Mouse (Mus musculus) hindbrain, embryonic 10.5 days (tissue): ENCODE measurements around the gene Ccl6. TPM values are rescaled to one million over a fixed set of nuclear protein-coding genes. Genes with fewer than 3 reads are reported as not detected.

Source experiments
- DNase-seq: peaks from one replicate; pipeline ENCODE4 v3.0.0-alpha.2; 2017; ENCODE audit warnings: low spot score
- H3K27ac ChIP-seq: fragments of 300-500 bp; sonication (generic); 2 replicates; pipeline ENCODE4 v1.5.1; 2016; ENCODE audit warnings: mild to moderate bottlenecking, moderate library complexity
- H3K27me3 ChIP-seq: fragments of 300-500 bp; sonication (generic); 2 replicates; pipeline ENCODE4 v1.6.1; 2016; ENCODE audit warnings: mild to moderate bottlenecking; ENCODE audit not compliant: poor library complexity, insufficient read depth, severe bottlenecking
- H3K36me3 ChIP-seq: fragments of 300-500 bp; sonication (generic); 2 replicates; pipeline ENCODE4 v1.6.1; 2016; ENCODE audit warnings: mild to moderate bottlenecking, moderate library complexity
- H3K4me1 ChIP-seq: fragments of 300-500 bp; sonication (generic); replicated peaks from 2 replicates; pipeline ENCODE4 v1.6.1; 2016; ENCODE audit warnings: mild to moderate bottlenecking
- H3K4me3 ChIP-seq: fragments of 300-500 bp; sonication (generic); 2 replicates; pipeline ENCODE4 v1.5.1; 2016; ENCODE audit warnings: mild to moderate bottlenecking, moderate library complexity
- H3K9me3 ChIP-seq: fragments of 300-500 bp; sonication (generic); 2 replicates; pipeline ENCODE4 v1.6.1; 2016; ENCODE audit warnings: mild to moderate bottlenecking, moderate library complexity
- WGBS: fragments of 180-500 bp; shearing (Covaris S2); methylation state at CpG from one replicate; pipeline ENCODE4 v1.1.7; 2016; 5-methylcytosine and 5-hydroxymethylcytosine counted together
- polyA plus RNA-seq: library from polyadenylated mRNA; unstranded; fragments of >200 nt; fragmentation: Nextera tagmentation; extraction: Ambion mirVana; gene quantifications from 2 replicates; pipeline ENCODE4 v1.2.1, GENCODE M21; 2016

The Ccl6 gene
- polyA plus RNA-seq, 1 experiment from 2014 or later = 3.0 TPM

GRCm38 (mm10) chr11:83593453-83593852, 566 bp upstream of the Ccl6 start:
- no peak for DNase-seq
- 92% methylated on average over 5 of the region's 5 CpGs for WGBS
- Histone ChIP-seq H3K36me3 (no peaks in the 10 kb centered on the region), H3K27ac (no peak overlapping the region), H3K4me3 (no peak overlapping the region), H3K9me3 (no peaks in the 10 kb centered on the region), H3K27me3 (no peaks in the 10 kb centered on the region), H3K4me1 (peaks cover 4% of the 10 kb centered on the region; the same call in 1 of the 2 replicates)

GRCm38 (mm10) chr11:83584232-83584631, 8.7 kb downstream of the Ccl6 start:
- H3K4me1 ChIP-seq = peaks cover 8% of the 10 kb centered on the region
- WGBS = 85% methylated on average over 2 of the region's 2 CpGs
- H3K27ac ChIP-seq = no peak overlapping the region
- H3K9me3 ChIP-seq = no peaks in the 10 kb centered on the region
- H3K27me3 ChIP-seq = no peaks in the 10 kb centered on the region
- DNase-seq = no peak
- no peak overlapping the region for H3K4me3 ChIP-seq
- H3K36me3 ChIP-seq = no peaks in the 10 kb centered on the region

GRCm38 (mm10) chr11:83583450-83583754, 9.5 kb downstream of the Ccl6 start:
- Histone ChIP-seq H3K27ac (no peak overlapping the region), H3K27me3 (no peaks in the 10 kb centered on the region), H3K36me3 (no peaks in the 10 kb centered on the region), H3K9me3 (no peaks in the 10 kb centered on the region), H3K4me1 (peaks cover 8% of the 10 kb centered on the region), H3K4me3 (no peak overlapping the region)
- DNase-seq = no peak

- no peak overlapping the region for H3K4me3 ChIP-seq
- H3K27ac ChIP-seq = no peak overlapping the region
- H3K9me3 ChIP-seq = no peaks in the 10 kb centered on the region
- WGBS = 73% methylated on average over 4 of the region's 4 CpGs
- no peaks in the 10 kb centered on the region for H3K27me3 ChIP-seq
- H3K4me1 ChIP-seq = peaks cover 8% of the 10 kb centered on the region
- no peaks in the 10 kb centered on the region for H3K36me3 ChIP-seq
- no peak for DNase-seq
Observed at GRCm38 (mm10) chr11:83582626-83583449, 10.0 kb downstream of the Ccl6 start.

- 79% methylated on average over 4 of the region's 4 CpGs for WGBS
- Histone ChIP-seq H3K27ac (no peak overlapping the region), H3K36me3 (no peaks in the 10 kb centered on the region), H3K27me3 (no peaks in the 10 kb centered on the region), H3K4me1 (peaks cover 8% of the 10 kb centered on the region), H3K9me3 (no peaks in the 10 kb centered on the region), H3K4me3 (no peak overlapping the region)
- no peak for DNase-seq
Observed at GRCm38 (mm10) chr11:83581626-83582610, 11.0 kb downstream of the Ccl6 start.

- Histone ChIP-seq H3K4me3 (no peak overlapping the region), H3K9me3 (no peaks in the 10 kb centered on the region), H3K4me1 (peaks cover 8% of the 10 kb centered on the region), H3K36me3 (no peaks in the 10 kb centered on the region), H3K27me3 (no peaks in the 10 kb centered on the region), H3K27ac (no peak overlapping the region)
- no peak for DNase-seq
- WGBS = 61% methylated on average over 1 of the region's 1 CpGs
Observed at GRCm38 (mm10) chr11:83580699-83581232, 12.1 kb downstream of the Ccl6 start.

GRCm38 (mm10) chr11:83578999-83579398, 13.9 kb downstream of the Ccl6 start:
- no peaks in the 10 kb centered on the region for H3K36me3 ChIP-seq
- no peaks in the 10 kb centered on the region for H3K9me3 ChIP-seq
- no peaks in the 10 kb centered on the region for H3K27me3 ChIP-seq
- H3K4me3 ChIP-seq = no peak overlapping the region
- 84% methylated on average over 3 of the region's 3 CpGs for WGBS
- H3K4me1 ChIP-seq = peaks cover 8% of the 10 kb centered on the region
- no peak overlapping the region for H3K27ac ChIP-seq
- no peak for DNase-seq

GRCm38 (mm10) chr11:83578186-83578760, 14.6 kb downstream of the Ccl6 start, which contains the start of gene Ccl9:
Ccl9 (minus strand) TSS chr11:83578636.
- Histone ChIP-seq H3K27me3 (no peaks in the 10 kb centered on the region), H3K4me3 (no peak within 1 kb of the TSS), H3K27ac (no peak within 1 kb of the TSS), H3K36me3 (no peaks in the 10 kb centered on the region), H3K9me3 (no peaks in the 10 kb centered on the region), H3K4me1 (peaks cover 8% of the 10 kb centered on the region)
- DNase-seq = peak; percentile 9
- WGBS = 59% methylated on average over 2 of the region's 2 CpGs

GRCm38 (mm10) chr11:83576927-83577555, 15.8 kb downstream of the Ccl6 start:
- Histone ChIP-seq H3K36me3 (no peaks in the 10 kb centered on the region), H3K27ac (no peak overlapping the region), H3K4me3 (no peak overlapping the region), H3K27me3 (no peaks in the 10 kb centered on the region), H3K4me1 (no peaks in the 10 kb centered on the region; the same call in 1 of the 2 replicates), H3K9me3 (no peaks in the 10 kb centered on the region)
- 84% methylated on average over 4 of the region's 4 CpGs for WGBS
- no peak for DNase-seq

GRCm38 (mm10) chr11:83572834-83573233, 20.1 kb downstream of the Ccl6 start:
- no peak overlapping the region for H3K27ac ChIP-seq
- WGBS = 73% methylated on average over 9 of the region's 9 CpGs
- no peaks in the 10 kb centered on the region for H3K36me3 ChIP-seq
- no peaks in the 10 kb centered on the region for H3K9me3 ChIP-seq
- no peak for DNase-seq
- no peaks in the 10 kb centered on the region for H3K27me3 ChIP-seq
- H3K4me3 ChIP-seq = no peak overlapping the region
- H3K4me1 ChIP-seq = no peaks in the 10 kb centered on the region

GRCm38 (mm10) chr11:83572223-83572622, 20.7 kb downstream of the Ccl6 start:
- Histone ChIP-seq H3K4me1 (no peaks in the 10 kb centered on the region), H3K27me3 (no peaks in the 10 kb centered on the region), H3K4me3 (no peak overlapping the region), H3K36me3 (no peaks in the 10 kb centered on the region), H3K9me3 (no peaks in the 10 kb centered on the region), H3K27ac (no peak overlapping the region)
- 93% methylated on average over 8 of the region's 8 CpGs for WGBS
- no peak for DNase-seq

GRCm38 (mm10) chr11:83570189-83570588, 22.7 kb downstream of the Ccl6 start:
- Histone ChIP-seq H3K27ac (no peak overlapping the region), H3K27me3 (no peaks in the 10 kb centered on the region), H3K9me3 (no peaks in the 10 kb centered on the region), H3K4me1 (no peaks in the 10 kb centered on the region), H3K4me3 (no peak overlapping the region), H3K36me3 (no peaks in the 10 kb centered on the region)
- no peak for DNase-seq
- WGBS = 88% methylated on average over 2 of the region's 2 CpGs
